Mouse (Mus musculus) neural tube, embryonic 10.5 days (tissue): ENCODE measurements around the gene Arhgef1.
A peak's percentile ranks its signal among the peaks of the same experiment; 100 is the strongest.

Experiments
- DNase-seq: peaks from one replicate; pipeline ENCODE4 v3.0.0-alpha.2; 2017; ENCODE audit warnings: low spot score; ENCODE audit errors: extremely low spot score

Gene Arhgef1

DNA sequence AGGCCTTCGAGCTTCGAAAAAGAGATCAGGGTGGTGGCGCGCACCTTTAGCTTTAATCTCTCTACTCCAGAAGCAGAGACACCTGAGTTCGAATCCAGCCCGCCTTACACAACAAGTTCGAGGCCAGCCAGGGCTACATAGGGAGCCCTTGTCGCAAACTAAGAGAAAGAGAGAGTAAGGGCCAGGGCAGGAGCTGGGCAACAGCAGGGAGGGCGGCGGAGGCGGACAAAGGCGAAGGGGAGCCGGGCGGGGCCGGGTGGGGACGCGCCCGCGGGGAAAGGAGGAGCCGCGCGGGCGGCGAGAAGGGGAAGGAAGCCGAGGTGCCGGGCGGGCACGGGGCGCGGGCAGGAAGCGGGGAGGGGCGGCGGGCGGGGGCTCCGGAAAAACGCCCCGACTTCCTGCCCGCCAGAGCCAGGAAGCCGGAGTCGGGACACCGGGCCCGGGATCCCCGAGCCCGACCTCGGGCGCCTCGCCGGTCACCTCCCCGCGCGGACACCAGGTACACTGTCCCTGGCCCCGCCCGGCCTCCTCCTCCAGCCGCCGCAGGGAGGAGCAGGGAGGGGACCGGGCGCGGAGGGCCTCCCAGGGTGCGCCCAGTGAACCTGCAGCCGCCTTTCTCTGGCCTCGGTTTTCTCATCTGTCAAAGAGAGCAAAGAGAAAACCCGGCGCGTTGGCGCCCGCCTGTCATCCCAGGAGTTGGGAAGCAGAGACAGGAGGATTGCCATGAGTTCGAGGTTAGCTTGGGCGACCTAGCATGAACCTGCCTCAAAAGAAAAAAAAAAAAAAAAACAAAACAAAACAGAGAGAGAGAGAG lies at the start of gene Arhgef1:
TSS of gene Arhgef1 (plus strand) at position 283 of the 814 bp plus-strand sequence.
- peak; percentile 67 for DNase-seq

DNA sequence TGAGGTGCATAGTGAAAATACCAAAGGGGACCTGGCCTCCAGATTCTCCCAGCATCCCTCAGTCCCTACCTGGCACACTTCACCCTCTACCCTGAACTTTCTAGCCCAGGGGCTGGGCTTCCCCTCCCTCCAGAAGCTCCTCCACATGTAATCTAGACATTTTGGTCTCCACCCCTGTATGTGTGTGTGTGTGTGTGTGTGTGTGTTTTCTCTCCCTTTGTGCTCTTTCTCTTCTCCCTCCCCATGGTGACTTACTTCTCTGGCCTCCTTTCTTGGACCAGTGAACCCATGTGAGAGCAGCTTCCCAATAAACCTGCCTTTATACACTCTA lies 49.5 kb upstream of the Arhgef1 start:
- no peak for DNase-seq

DNA sequence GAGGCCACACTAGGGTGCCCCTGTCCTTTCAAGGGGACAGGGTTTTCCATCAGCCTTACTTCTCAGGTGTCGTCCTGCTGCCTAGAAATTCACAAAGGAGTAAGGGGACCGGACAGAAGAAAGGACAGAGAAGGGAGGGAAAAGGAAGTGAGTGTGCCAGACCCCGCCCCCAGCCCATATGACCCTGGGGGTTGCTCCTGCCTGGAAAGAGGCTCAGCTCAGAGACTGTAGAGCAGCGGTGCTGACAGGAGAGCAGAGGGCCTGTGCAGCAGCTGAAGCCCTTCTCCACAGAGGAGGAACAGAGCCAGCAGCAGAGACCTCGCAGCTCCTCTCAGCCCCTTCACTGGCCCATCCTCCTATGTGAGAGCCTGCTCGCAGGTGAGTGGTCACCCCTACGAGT lies 49.0 kb upstream of the Arhgef1 start:
- no peak for DNase-seq

DNA sequence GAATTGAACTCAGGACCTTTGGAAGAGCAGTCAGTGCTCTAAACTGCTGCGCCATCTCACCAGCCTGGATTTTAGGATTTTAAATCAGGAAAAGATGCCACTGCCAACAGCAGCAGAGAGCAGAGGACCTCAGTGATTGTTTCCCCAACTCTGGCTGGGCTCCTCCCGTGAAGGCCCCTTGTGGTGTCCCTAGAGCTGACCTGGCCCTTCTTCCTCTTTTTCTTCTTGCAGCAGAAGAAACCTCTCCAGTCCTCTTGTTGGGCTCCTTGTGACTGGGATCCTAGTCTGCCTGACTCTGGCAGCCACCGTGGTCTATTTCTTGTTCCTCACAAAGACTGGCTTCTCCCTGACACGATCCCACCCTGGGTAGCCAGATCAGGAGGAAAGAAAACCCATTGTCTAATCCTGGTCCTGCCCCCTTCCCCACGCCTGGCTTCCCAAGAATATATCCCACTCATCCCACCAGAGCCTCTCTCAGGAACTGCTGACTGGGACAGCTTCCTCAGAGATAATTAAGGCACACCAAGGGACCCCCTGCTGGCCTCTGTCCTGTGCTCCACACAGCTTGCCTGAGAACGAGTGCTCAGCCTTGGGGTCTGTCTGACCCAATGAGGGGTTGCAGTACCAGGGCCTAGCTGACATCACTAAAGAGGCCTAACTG lies 46.1 kb upstream of the Arhgef1 start:
- no peak for DNase-seq

DNA sequence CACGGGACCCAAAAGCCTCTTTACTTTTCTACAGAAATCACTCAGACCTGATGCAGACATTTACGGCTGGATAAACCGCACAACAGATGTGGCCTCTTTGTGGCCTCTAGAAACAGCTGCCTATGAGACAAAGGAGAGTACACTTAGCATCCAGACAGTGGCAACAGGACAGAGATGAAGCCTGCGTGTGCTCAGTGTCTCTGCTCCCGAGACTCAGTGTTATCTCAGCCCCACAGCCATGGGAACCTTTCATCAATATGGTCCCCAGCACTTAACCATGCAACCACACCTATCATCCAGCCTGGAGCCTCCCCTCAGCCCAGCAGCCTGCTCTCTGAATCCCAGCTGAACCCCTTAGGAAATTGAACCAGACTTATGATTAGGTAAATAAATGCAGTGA lies 43.5 kb upstream of the Arhgef1 start:
- DNase-seq: no peak

DNA sequence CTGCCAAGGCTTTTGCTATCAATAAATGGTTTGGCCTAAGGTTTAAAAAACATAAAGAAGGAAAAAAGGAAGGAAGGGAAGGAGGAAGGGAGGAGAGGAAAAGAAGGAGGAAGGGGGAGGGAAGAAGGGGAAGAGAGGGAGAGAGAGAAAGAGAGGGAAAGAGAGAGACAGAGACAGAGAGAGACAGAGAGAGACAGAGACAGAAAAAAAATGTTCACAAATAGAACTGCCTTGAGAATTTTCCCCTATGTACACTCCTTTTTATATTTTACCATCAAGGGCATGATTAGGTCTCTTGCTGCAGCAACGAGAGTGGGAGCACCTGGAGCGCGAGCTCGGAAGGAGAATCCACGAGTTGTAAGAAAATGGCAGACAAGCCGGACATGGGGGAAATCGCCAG lies 40.8 kb upstream of the Arhgef1 start, which contains the start of gene Gm9844:
TSS of gene Gm9844 (plus strand) at position 301 of the 400 bp plus-strand sequence.
- no peak for DNase-seq

DNA sequence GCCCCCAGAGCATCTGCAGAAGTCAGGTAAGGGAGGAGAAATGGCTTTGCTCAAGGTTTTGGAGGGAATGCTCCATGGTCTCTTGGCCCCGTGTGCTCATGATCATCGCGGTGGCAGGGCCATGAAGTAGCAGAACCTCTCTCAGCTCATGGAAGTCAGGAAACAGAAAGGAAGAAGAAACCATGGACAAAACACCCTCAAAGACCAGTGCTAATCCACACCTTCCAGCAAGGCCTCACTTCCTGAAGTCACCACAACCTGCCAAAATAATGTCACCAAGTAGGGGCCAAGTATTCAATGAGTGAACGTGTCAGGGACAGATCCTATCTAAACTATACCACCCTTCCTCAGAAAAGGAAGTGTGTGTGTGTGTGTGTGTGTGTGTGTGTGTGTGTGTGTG lies 39.9 kb upstream of the Arhgef1 start:
- DNase-seq: no peak

DNA sequence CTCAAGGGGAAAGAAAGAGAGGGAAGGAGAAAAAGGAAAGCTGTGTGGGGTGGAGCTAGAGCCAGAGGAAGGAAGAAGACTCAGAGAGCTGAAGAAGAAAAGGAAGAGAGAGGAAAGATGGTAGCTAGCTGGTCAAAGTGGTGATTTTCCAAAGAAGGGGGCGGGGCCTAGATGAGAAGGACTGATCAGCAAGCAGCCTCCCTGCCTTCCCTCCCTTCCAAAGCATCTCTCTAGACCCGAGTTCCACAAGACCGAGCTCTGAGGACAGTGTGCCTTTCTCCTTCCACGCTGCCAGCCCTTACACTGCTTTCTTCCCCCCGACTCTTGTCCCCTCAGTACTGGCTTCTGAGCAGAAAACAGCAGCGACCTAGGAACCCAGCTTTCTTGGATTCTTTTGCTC lies 38.6 kb upstream of the Arhgef1 start:
- DNase-seq: no peak

DNA sequence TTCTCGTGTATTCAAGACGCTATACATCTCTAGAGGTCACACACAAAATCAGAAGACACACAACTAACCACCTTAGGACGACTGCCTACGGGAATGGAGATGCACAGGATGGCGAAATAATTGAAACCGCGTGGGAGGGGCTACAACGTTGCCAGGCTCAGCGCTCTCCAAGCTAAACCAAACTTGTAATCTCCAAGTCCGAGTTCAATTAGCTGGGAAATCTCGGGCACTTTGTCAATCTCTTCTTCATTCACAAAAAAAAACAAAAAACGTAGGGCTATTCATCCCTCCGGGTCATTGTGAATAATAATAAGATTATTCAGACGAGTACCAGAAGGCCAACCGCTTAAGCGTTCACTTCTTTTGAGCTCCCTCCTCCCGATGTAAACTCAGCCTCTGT lies 33.6 kb upstream of the Arhgef1 start:
- no peak for DNase-seq

DNA sequence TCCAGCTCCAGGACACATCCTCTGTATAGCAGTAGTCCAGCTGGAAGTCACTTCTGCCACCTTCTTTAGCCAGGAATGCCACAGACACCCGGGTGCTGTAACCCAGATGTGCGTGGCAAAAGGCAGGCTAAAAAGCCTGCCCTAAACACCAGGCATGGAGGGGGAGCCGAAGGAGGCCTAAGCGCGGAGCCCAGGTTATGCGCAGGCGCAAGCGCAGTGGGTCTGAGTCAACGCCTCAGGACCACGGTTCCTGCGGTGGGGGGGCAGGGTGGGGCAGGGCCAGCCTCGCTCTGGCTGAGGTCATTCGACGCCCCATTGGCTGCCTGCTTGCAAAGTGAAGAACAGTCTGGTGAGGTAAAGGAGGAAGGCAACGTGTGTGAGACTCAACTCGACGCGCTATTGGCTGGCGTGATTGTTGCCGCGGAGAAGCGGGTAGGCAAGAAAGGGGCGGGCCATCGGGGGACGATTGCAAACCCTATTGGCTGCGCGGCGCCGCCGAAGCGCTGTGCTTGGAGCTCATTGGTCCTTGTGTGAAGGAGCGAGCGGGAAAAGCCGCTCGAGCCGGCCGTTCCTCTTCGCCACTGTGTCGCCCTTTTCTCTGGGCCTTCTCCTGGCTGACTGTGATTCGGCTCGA lies 33.1 kb upstream of the Arhgef1 start, which contains the start of the genes Lypd4 and Dmrtc2:
TSS of gene Lypd4 (minus strand) at position 410 of the 634 bp plus-strand sequence.
TSS of gene Dmrtc2 (plus strand) at position 526 of the 634 bp plus-strand sequence.
- DNase-seq: no peak

DNA sequence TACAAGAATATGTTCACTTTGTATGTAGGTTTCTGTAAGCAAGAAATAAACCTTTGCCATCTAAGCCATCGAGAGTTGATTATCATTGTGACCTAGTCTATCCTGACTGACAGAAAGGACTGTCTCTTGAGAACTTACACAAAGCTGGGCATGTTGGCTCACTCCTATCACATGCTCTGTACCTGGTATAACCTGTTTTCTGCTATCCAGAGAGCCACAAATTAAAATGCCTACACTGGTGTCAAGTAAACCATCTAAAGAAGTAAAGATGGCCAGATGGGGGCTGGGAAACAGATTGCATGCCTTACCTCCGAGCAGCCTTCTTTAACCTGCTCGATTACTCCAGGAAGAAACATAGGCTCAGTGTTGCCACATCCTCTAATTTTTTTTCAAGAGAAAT lies 25.1 kb upstream of the Arhgef1 start:
- DNase-seq: no peak

DNA sequence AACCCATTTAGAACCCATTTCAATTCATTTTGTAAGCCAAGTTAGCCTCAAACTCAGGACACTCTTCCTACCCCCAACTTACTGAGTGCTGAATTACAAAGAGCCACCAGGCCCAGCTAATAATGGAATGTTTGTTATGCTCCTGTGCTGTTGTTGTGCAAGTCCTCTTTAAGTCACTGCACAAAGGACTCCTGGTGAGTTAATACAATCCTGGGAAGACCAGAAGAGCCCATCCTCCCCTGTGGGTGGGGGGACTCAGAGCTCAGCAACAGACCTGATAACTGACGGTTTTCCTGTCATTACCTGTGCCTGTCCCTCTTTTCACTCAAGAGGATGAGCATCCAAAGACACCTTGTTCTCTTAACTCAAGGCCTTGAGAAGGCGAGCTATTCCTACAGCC lies 23.1 kb upstream of the Arhgef1 start:
- DNase-seq: no peak

DNA sequence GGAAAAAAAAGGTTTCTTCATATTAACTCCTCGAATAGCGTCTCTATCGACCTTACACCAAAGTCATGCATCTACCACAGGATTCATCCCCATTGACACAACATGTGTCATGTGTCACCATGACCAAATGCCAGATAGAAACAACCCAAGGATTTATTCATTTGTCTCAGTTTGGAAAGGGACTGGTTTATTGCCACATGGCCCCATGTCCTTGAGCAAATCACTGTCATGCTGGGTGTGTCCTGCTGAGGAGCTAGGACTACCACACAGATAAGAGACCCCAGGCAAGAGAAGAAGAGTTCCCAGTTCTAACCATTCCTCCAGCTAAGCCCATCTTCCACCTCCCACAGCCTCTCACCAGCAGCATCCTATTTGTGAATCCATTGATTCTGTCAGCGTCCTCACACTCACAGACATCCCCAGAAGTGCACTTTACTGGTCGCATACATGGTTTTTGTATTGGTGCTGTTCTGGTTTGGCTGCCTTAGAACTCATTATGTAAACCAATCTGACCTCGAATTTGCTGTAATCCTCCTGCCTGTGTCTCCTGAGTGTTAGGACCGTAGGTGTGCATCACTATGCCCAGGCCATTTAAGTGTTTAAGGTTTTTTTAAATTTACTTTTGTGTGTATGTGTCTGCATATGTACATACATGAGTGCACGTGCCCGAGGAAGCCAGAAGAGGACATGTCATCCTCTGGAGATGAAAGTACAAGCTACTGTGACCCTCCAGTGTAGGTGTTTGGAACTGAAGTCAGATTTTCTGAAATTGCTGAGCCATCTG lies 20.1 kb upstream of the Arhgef1 start:
- DNase-seq: no peak

DNA sequence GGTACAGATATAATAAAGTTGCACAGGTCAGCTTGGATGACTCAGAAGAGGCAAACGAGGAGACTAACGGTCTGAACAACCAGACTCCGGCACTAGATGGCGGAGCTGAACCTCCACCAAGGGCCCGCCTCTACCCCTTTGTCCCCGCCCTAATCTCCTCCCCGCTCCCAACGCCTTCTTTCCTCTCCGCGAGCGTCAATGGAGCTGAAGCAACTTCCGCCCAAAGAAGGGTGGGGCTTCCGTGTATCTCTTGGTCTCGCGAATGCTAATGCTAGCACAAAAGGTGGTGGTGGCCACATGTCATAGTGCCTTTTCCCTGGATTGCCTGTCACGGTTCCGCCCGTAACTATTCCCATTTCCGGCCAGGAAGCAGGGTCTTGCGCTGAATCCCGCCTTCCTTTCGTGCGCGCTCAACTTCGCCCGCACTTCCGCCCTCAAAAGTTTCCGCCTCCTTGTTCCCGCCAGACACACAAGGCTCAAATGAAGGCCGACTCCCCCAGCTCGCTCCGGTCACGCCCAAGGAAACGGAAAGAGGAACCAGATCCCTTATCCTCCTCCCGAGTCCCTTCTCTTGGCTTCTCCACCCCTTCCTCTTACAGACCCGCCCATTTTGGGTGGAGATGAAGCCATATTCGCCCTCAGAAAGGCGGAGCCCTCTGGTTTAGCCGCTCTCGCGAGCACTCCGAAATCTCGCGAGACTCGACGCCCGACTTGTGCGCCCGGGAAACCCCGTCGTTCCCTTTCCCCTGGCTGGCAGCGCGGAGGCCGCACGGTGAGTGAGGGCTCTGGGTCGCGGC lies 18.6 kb upstream of the Arhgef1 start, which contains the start of gene Rps19:
TSS of gene Rps19 (plus strand) at position 476 of the 797 bp plus-strand sequence.
- peak; percentile 98 for DNase-seq

DNA sequence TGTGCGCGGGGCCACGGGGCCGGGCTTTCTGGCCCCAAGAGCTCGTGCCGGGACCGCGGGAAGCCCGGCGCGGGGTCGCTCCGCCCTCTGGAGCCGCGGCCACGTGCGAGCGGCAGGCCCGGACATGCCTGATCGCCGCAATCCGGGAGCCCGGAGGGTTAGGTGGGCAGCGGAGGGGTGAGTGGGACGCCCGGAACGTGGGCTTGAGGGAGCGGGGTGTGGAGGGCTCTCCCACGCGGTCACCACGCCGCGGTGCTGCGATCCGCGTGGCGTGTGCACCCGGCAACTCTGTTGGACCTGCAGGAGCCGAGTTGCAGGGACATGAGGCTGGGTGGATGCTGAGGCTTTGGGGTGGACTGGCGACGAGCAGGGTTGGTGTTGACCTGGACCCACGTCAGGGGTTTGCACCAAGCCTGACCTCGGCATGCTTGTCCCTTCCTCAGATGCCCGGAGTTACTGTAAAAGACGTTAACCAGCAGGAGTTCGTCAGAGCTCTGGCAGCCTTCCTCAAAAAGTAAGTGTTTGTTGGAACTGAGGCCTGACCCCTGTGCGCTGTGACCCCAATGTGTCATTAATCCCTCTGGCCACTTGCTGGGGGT lies 17.9 kb upstream of the Arhgef1 start:
- no peak for DNase-seq

DNA sequence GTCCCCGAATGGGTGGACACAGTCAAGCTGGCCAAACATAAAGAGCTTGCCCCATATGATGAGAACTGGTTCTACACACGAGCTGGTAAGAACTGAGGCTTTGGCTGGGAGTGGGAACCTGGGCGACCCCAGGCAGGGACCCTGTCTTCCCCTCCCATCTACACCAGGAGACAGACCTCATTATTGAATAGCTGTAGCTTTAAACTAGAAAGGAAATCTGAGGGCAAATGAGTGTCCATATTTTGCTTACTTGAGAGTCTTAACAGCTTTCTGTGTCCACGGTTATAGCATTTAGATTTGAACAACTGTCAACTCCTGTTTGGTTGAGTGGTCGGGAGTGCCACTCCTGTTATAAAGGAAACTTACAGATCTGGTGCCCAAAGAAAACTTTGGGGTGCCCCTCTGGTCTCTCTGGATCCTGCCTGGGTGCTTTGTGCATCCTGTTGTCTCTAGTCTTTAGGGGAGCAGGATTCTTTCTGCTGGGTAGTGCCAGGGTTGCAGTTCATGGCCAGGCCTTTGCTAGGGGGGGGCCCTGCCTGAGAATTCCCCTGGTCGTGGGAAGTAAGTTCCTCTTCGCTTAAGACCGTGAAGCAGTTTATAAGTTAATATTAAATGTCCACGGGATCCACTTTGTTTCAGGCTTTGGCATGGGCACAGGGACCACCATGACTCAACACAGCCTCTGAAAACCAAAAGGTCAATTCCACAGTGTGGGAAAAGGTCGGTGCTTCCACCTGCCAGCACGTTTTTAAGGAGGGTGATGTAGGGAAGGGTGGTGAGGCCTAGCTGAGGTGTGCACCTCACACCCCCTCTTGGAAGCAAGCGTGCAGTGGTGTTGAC lies 17.0 kb upstream of the Arhgef1 start:
- no peak for DNase-seq

DNA sequence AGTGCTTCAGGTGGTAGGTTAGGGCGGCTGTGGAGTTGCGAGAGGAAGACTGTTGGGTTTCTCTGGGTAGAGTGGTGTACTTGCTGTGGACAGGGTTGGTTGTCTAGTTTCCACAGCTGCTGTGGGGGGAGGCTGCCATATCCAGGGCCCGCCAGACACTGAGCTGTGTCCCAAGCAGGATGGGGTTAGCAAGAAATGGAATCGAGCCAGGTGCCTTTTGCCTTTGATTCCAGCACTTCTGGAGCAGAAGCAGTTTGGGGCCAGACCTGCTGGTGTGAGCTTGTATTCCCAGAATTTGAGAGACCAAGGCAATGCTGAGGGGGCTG lies 16.4 kb upstream of the Arhgef1 start:
- DNase-seq: no peak

DNA sequence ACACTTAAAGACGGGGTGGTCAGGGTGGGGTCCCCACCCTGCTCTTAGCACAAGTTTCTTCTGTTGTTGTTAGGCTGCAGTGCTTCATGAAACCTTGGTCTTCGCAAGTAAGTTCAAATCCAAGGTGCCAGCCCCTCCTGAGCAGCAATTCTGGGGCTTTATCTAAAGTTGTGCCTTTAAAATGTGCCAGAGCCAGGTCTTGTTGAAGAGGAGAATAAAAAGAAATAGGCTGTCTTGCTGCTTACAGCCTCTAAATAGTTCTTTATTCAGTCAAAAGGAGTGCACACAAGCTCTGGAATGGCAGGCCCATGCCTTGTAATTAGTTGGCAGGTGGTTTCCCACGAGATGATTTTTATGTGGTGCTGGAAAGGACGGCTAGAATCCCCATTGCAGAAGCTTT lies 15.6 kb upstream of the Arhgef1 start:
- DNase-seq: no peak

DNA sequence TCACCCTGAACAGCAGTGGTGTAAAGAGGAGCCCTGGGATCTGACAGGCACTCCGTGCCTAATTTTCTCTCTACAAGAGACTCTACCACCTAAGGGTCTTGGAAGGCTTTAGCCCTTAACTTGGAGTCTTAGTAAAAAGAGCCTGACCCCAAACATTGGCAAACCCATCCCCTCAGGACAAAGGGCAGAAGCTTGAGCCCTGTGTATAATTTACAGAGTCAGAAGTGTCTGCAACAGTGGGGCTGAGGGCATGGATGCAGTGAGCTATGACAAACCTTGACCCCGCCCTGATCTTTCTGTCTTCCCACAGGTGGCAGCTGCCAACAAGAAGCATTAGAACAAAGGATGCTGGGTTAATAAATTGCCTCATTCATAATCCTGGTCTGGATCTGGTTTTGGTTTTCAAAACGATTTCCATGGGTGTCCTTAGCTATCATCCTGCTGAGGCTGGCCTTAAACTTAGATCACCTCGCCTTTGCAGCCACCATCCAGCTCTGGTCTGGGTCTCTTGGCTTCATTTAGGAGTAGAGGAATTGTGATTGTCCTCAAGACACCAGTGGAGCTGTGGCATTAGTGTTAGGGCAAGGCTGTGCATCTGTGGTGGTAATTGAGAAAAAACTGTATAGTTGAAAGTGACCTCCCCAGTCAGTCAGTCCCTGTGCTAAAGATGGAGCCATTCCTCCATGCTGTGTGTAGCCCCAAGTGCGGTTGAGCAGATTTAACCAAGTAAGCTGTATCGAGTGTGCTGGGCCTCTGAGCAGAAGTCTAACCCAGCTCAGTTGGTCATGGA lies 13.1 kb upstream of the Arhgef1 start:
- no peak for DNase-seq
